Mouse (Mus musculus) spleen, adult 2 months (tissue): ENCODE measurements at regions not wholly inside any gene's neighbourhood (a gene's known extent, or its start where the extent isn't known, plus 50 kb on each side); places are given as distances from the start of the nearest gene placed in this dataset.

Experiments used
- CTCF ChIP-seq: fragments of 200-500 bp; IDR thresholded peaks from 2 replicates; pipeline ENCODE4 v1.5.1; 2011; ENCODE audit warnings: mild to moderate bottlenecking, inconsistent platforms; ENCODE audit not compliant: insufficient read depth, insufficient read length, insufficient replicate concordance; ENCODE audit errors: extremely low read depth
- POLR2A ChIP-seq: fragments of 200-500 bp; IDR thresholded peaks from 2 replicates; pipeline ENCODE4 v1.6.1; 2011; ENCODE audit warnings: low read depth, low read length, inconsistent platforms

- TF ChIP-seq POLR2A (no peak), CTCF (no peak)
Measured at GRCm38 (mm10) chrX:159156976-159157375, 53.1 kb upstream of the Rps6ka3 start.
